Mouse (Mus musculus) G1E (cell line): ENCODE measurements around the gene Thap8.

Experiments used
- CTCF ChIP-seq: IDR thresholded peaks from 2 replicates; pipeline ENCODE4 v1.5.1; 2012; ENCODE audit warnings: low read depth, low read length, inconsistent platforms, mixed read lengths
- GATA1 ChIP-seq: IDR thresholded peaks from 2 replicates; pipeline ENCODE4 v1.6.1; 2012; ENCODE audit warnings: borderline replicate concordance, low read length, inconsistent platforms, mixed read lengths
- GATA2 ChIP-seq: IDR thresholded peaks from 2 replicates; pipeline ENCODE4 v1.6.1; 2012; ENCODE audit warnings: low read depth, low read length, inconsistent platforms, borderline replicate concordance
- TAL1 ChIP-seq: conservative IDR thresholded peaks from 2 replicates; pipeline ENCODE4 v1.6.1; 2012; ENCODE audit warnings: low read depth, low read length, inconsistent platforms, mixed read lengths

DNA sequence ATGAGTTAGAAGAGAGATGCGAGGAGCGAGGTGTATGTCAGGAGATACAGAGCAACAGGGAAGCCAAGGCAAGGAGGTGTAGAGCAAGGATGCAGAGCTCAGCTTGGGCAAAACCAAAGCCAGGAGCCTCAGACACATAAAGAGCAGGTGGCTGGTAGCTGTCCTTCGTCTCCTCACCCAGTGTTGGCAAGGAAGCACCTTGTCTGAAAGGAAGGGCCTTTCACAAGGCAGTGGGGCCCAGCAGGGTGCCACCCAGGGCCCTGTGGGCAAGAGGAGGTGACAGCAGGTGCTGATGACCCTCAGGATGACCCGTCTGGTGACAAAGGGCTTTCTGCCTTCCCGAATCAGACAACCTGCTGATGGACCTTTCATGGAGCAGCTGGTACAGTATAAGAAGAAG, 54.7 kb downstream of the Thap8 start:
- no peak for TF ChIP-seq CTCF
- no peak for TF ChIP-seq GATA1
- TF ChIP-seq GATA2: no peak
- TF ChIP-seq TAL1: no peak
